Mouse (Mus musculus) hindbrain, embryonic 15.5 days (tissue): ENCODE results near the gene Pnpla5. TPM values are rescaled to one million over a fixed set of nuclear protein-coding genes. Genes with fewer than 3 reads are reported as not detected.

Experiments
- ATAC-seq: fragments of 200-750 bp; cut with Nextera tagmentation; 2 replicates; pipeline ENCODE4 v1.8.0; 2017; ENCODE audit warnings: low read depth, moderate number of reproducible peaks, moderate TSS enrichment; ENCODE audit not compliant: low FRiP score
- H3K27ac ChIP-seq: fragments of 300-500 bp; sonication (generic); replicated peaks from 2 replicates; pipeline ENCODE4 v1.5.1; 2015; ENCODE audit warnings: mild to moderate bottlenecking, inconsistent platforms
- H3K27me3 ChIP-seq: fragments of 300-500 bp; sonication (generic); 2 replicates; pipeline ENCODE4 v1.6.1; 2015; ENCODE audit warnings: control low read depth, inconsistent platforms
- H3K36me3 ChIP-seq: fragments of 300-500 bp; sonication (generic); 2 replicates; pipeline ENCODE4 v1.6.1; 2015; ENCODE audit warnings: control low read depth, inconsistent platforms
- H3K4me1 ChIP-seq: fragments of 300-500 bp; sonication (generic); replicated peaks from 2 replicates; pipeline ENCODE4 v1.6.1; 2015; ENCODE audit warnings: control low read depth, inconsistent platforms
- H3K4me2 ChIP-seq: fragments of 300-500 bp; sonication (generic); 2 replicates; pipeline ENCODE4 v1.6.1; 2015; ENCODE audit warnings: moderate library complexity, mild to moderate bottlenecking, inconsistent platforms
- H3K4me3 ChIP-seq: fragments of 300-500 bp; sonication (generic); 2 replicates; pipeline ENCODE4 v1.5.1; 2015; ENCODE audit warnings: mild to moderate bottlenecking, inconsistent platforms
- H3K9ac ChIP-seq: fragments of 300-500 bp; sonication (generic); 2 replicates; pipeline ENCODE4 v1.6.1; 2015; ENCODE audit warnings: inconsistent platforms
- H3K9me3 ChIP-seq: fragments of 300-500 bp; sonication (generic); 2 replicates; pipeline ENCODE4 v1.6.1; 2016; ENCODE audit warnings: control low read depth, inconsistent platforms
- WGBS: fragments of 180-500 bp; shearing (Covaris S2); methylation state at CpG from one replicate; pipeline ENCODE4 v1.1.7; 2015; 5-methylcytosine and 5-hydroxymethylcytosine counted together
- polyA plus RNA-seq: library from polyadenylated mRNA; unstranded; fragments of >200 nt; fragmentation: Nextera tagmentation; extraction: Ambion mirVana; gene quantifications from 2 replicates; pipeline ENCODE4 v1.2.1, GENCODE M21; 2015

Pnpla5 gene
- polyA plus RNA-seq, 1 experiment from 2014 or later: not detected

DNA sequence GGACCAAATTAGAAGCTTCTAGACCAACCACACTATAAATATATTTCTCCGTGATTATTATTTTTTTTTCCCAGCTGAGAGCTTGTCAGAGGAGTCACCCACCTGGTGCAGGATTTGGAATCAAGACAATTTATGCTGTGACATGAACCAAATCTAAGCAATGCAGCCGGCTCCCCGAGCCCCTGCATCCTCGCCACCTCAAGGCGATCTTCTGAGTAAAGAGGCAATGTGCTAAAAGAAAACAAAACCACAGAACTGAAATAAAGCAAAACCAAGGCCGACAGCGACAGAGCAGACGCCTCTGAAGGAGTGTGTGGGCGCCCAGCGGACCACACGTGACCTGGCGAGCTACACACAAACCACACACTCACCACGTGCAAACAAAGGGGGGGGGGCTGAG is 44.3 kb downstream of the Pnpla5 start:
- 79% methylated on average over 13 of the region's 13 CpGs for WGBS
- H3K27me3 ChIP-seq: no peaks in the 10 kb centered on the region
- no peak overlapping the region for H3K27ac ChIP-seq

GRCm38 (mm10) chr15:84077151-84077550 is 45.8 kb downstream of the Pnpla5 start:
- no peak overlapping the region for H3K4me2 ChIP-seq
- H3K9me3 ChIP-seq: no peaks in the 10 kb centered on the region
- H3K4me1 ChIP-seq: peaks cover 16% of the 10 kb centered on the region
- 0 out of 2 replicates have a peak, but pooled peaks cover 2% of the 10 kb centered on the region for H3K36me3 ChIP-seq
- H3K4me3 ChIP-seq: no peak overlapping the region
- no peak overlapping the region for H3K27ac ChIP-seq
- H3K9ac ChIP-seq: no peak overlapping the region
- ATAC-seq: no peak
- 52% methylated on average over 17 of the region's 17 CpGs for WGBS
- no peaks in the 10 kb centered on the region for H3K27me3 ChIP-seq

More for the DNA sequence above, 44.3 kb downstream of the Pnpla5 start:
- no peak overlapping the region for H3K4me3 ChIP-seq
- ATAC-seq: no peak
- no peaks in the 10 kb centered on the region for H3K9me3 ChIP-seq
- no peak overlapping the region for H3K9ac ChIP-seq
- 0 out of 2 replicates have a peak, but pooled peaks cover 2% of the 10 kb centered on the region for H3K36me3 ChIP-seq
- H3K4me2 ChIP-seq: no peak overlapping the region
- peaks cover 11% of the 10 kb centered on the region for H3K4me1 ChIP-seq

GRCm38 (mm10) chr15:84074705-84075185 is 48.2 kb downstream of the Pnpla5 start:
- WGBS: 16% methylated on average over 17 of the region's 17 CpGs
- H3K4me1 ChIP-seq: peaks cover 23% of the 10 kb centered on the region
- H3K27me3 ChIP-seq: 0 out of 2 replicates have a peak, but pooled peaks cover 2% of the 10 kb centered on the region
- no peak overlapping the region for H3K4me3 ChIP-seq
- no peak overlapping the region for H3K9ac ChIP-seq
- 0 out of 2 replicates have a peak, but pooled peaks cover 2% of the 10 kb centered on the region for H3K36me3 ChIP-seq
- ATAC-seq: no peak
- no peak overlapping the region for H3K4me2 ChIP-seq
- no peak overlapping the region for H3K27ac ChIP-seq
- no peaks in the 10 kb centered on the region for H3K9me3 ChIP-seq

DNA sequence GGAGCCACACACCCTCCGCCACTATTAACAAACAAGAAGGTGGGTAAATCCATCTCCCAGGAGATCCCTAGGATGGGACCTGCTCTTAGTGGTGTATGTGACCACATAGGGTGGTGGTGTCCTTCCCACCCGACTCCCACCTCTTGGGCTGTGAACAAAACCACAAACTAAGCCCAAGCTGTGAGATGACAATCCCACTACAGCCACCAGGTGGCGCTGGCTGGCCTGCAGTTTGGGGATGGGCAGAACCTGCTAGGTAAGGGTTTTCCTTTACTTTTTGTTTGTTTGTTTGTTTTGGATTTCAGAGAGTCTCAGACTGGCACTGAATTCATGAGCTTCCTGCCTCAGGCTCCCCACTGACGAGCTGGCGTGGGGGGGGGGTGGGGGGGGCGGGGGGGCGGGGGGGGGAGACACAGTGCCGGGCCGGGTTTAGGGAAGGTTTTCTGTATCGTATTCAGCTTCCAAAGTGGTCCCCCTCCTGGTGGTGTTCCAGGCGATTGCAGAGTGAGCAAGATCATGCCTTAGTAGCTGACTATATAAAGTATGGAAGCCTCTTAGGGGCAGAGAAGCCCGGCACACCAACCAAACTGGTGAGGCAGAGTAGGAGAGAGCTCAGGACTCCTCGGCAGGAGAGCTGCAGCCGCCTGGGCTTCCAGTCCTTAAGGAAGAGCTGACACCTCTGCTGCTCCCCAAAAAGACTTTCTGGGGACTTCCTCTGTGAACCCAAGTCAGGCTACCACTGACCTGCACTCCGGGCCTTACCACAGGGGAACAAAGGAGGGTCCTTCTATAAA is 48.9 kb downstream of the Pnpla5 start:
- Histone ChIP-seq H3K4me2 (no peak overlapping the region), H3K36me3 (0 out of 2 replicates have a peak, but pooled peaks cover 2% of the 10 kb centered on the region), H3K9me3 (no peaks in the 10 kb centered on the region), H3K4me1 (peaks cover 30% of the 10 kb centered on the region), H3K27me3 (0 out of 2 replicates have a peak, but pooled peaks cover 2% of the 10 kb centered on the region), H3K27ac (no peak overlapping the region), H3K4me3 (no peak overlapping the region), H3K9ac (no peak overlapping the region)
- WGBS: 8% methylated on average over 15 of the region's 15 CpGs
- peak; percentile 36 for ATAC-seq

- ATAC-seq: no peak
- no peak overlapping the region for H3K9ac ChIP-seq
- peaks cover 40% of the 10 kb centered on the region for H3K4me1 ChIP-seq
- no peak overlapping the region for H3K4me2 ChIP-seq
- H3K27me3 ChIP-seq: peaks cover 3% of the 10 kb centered on the region; the same call in 1 of the 2 replicates
- no peaks in the 10 kb centered on the region for H3K9me3 ChIP-seq
- H3K27ac ChIP-seq: no peak overlapping the region
- 26% methylated on average over 8 of the region's 8 CpGs for WGBS
- H3K4me3 ChIP-seq: no peak overlapping the region
- H3K36me3 ChIP-seq: no peaks in the 10 kb centered on the region
Observed at GRCm38 (mm10) chr15:84073058-84073457, 49.9 kb downstream of the Pnpla5 start.

- ATAC-seq: peak; percentile 54
- 11% methylated on average over 7 of the region's 7 CpGs for WGBS
- H3K36me3 ChIP-seq: no peaks in the 10 kb centered on the region
- H3K4me2 ChIP-seq: no peak overlapping the region
- peaks cover 41% of the 10 kb centered on the region for H3K4me1 ChIP-seq
- H3K9ac ChIP-seq: no peak overlapping the region
- peaks cover 6% of the 10 kb centered on the region; the same call in 1 of the 2 replicates for H3K27me3 ChIP-seq
- no peak overlapping the region for H3K27ac ChIP-seq
- no peak overlapping the region for H3K4me3 ChIP-seq
- no peaks in the 10 kb centered on the region for H3K9me3 ChIP-seq
Observed at GRCm38 (mm10) chr15:84072226-84072625, 50.7 kb downstream of the Pnpla5 start.

DNA sequence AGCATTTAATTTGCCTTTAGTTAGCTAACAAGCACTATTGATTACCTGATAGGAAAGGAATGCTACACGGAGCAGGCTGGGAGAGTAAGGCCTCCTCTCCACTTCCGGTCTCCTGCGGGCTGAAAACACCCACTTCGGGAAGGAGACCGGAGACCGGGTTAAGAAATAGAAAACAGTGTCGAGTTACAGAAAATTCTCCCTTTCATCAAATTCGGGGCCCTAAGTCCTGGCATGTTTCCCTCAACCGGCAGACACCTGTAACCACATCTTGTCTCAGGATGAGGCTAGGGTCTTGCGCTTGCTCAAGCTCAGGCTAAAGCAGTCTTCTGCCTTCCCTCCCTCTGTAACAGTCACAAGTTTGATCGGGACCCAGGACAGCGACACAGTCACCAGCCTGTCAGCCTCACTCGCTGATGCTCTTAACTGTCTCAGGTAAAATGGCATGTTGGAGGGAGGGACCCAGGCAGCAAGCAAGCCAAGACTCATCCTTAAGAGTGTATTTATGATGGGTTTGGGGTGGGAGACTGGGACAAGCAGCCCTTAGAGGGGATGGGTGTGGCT is 52.8 kb downstream of the Pnpla5 start:
- ATAC-seq: no peak
- 10% methylated on average over 13 of the region's 13 CpGs for WGBS
- H3K9ac ChIP-seq: no peak overlapping the region
- peaks cover 15% of the 10 kb centered on the region for H3K27me3 ChIP-seq
- no peaks in the 10 kb centered on the region for H3K36me3 ChIP-seq
- H3K27ac ChIP-seq: peak overlapping the region; percentile 22; the same call in 1 of the 2 replicates
- no peak overlapping the region for H3K4me3 ChIP-seq
- peak overlapping the region; percentile 27 for H3K4me2 ChIP-seq
- H3K4me1 ChIP-seq: peaks cover 43% of the 10 kb centered on the region
- no peaks in the 10 kb centered on the region for H3K9me3 ChIP-seq

DNA sequence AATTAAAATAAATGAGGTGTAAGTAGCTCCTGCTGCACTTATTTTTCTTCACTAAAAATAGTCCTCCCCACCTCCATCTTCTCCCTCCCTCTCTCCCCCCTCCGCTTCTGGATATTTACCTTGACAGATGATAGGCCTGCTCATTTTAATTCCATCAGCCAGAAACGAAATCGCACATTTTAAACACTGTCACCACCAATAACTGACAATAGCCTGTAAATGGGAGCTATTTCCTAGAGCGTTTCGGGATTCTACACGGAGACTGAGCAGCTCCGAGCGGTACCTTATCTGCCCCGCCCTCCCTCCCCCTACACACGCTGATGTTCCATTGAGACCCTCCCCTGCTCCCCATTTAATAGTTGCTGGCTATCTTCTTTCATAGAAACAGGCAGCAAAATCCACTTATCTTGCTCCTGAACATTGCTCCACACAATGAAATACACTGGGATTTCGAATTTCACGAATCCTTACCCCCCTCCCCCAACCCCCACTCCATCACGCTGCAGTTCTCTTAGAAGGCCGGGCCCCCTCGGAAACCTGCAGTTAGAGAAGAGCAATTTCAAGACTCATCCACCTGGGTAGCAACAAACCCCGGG is 53.4 kb downstream of the Pnpla5 start:
- Histone ChIP-seq H3K27ac (peak overlapping the region; percentile 22; the same call in 1 of the 2 replicates), H3K27me3 (peaks cover 15% of the 10 kb centered on the region), H3K9me3 (no peaks in the 10 kb centered on the region), H3K36me3 (no peaks in the 10 kb centered on the region), H3K4me1 (peaks cover 44% of the 10 kb centered on the region), H3K9ac (no peak overlapping the region), H3K4me3 (no peak overlapping the region), H3K4me2 (peak overlapping the region; percentile 27)
- 10% methylated on average over 16 of the region's 16 CpGs for WGBS
- ATAC-seq: no peak

- no peak for ATAC-seq
- H3K9ac ChIP-seq: no peak overlapping the region
- 68% methylated on average over 4 of the region's 4 CpGs for WGBS
- no peak overlapping the region for H3K27ac ChIP-seq
- no peaks in the 10 kb centered on the region for H3K9me3 ChIP-seq
- no peak overlapping the region for H3K4me3 ChIP-seq
- H3K4me1 ChIP-seq: peaks cover 33% of the 10 kb centered on the region
- H3K27me3 ChIP-seq: peaks cover 15% of the 10 kb centered on the region
- no peak overlapping the region for H3K4me2 ChIP-seq
- no peaks in the 10 kb centered on the region for H3K36me3 ChIP-seq
Observed at GRCm38 (mm10) chr15:84065701-84066100, 57.3 kb downstream of the Pnpla5 start.

DNA sequence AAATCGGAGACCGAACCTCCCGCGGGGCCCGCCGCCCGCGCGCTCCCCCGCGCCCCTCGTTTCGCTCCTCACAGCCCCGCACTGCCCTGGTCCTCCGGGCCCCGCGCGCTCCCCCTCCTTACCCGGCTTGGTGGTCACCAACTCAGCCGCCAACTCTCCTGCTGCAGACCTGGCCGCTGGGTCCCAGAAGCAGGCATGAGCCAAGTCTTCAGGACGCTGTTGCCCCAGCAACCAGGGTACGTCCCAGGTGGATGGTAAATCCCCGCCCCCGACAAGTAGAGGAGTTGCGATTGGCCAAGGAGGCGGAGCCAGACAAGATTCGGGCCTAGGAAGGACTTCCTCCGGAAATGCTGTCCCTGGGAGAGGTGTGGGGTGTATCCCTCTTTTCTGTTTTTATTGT is 57.8 kb downstream of the Pnpla5 start, which contains the start of gene Efcab6:
TSS of gene Efcab6 (minus strand) at position 240 of the 400 bp plus-strand sequence.
- WGBS: 2% methylated on average over 29 of the region's 29 CpGs
- peak within 1 kb of the TSS; percentile 90 for H3K4me2 ChIP-seq
- no peaks in the 10 kb centered on the region for H3K9me3 ChIP-seq
- peak; percentile 86 for ATAC-seq
- H3K36me3 ChIP-seq: no peaks in the 10 kb centered on the region
- peaks cover 29% of the 10 kb centered on the region for H3K4me1 ChIP-seq
- H3K9ac ChIP-seq: peak within 1 kb of the TSS; percentile 14; the same call in 1 of the 2 replicates
- peak within 1 kb of the TSS; percentile 45 for H3K4me3 ChIP-seq
- H3K27me3 ChIP-seq: peaks cover 12% of the 10 kb centered on the region
- no peak within 1 kb of the TSS for H3K27ac ChIP-seq
